Mouse (Mus musculus) CD4-positive naive resting alpha-beta T cell, adult 76 days (primary cell): ENCODE results near the gene Gm17087. TPM values are rescaled to one million over a fixed set of nuclear protein-coding genes. Genes with fewer than 3 reads are reported as not detected.

Experiments used
- total RNA-seq: library from RNA; stranded (reverse); gene quantifications from one replicate; pipeline ENCODE4 v1.2.4, GENCODE M21; 2023

Gm17087 gene
- not detected for total RNA-seq

GRCm38 (mm10) chr17:8566850-8567249, at the start of gene Gm17087:
TSS of gene Gm17087 (minus strand) at chr17:8566950.

GRCm38 (mm10) chr17:8525225-8525721, 41.5 kb downstream of the Gm17087 start, which contains the start of gene Pde10a:
TSS of gene Pde10a (plus strand) at chr17:8525372.

Other genes starting within 250 kb of the Gm17087 start
- 0.44 TPM for gene Prr18, start 229.5 kb downstream of the Gm17087 start, total RNA-seq
- gene T2, start 211.0 kb downstream of the Gm17087 start, total RNA-seq, result not detected
- not detected for gene T, start 132.5 kb downstream of the Gm17087 start, total RNA-seq
- gene Pde10a, start 41.6 kb downstream of the Gm17087 start, total RNA-seq, result 0.12 TPM